Mouse (Mus musculus): ENCODE data around the gene Gm29427.
"Not testable (repeated sequence)": the region's sequence is repeated elsewhere in the genome, so short reads cannot be mapped to it uniquely, and the experiment has no call there.

The Gm29427 gene

GRCm38 (mm10) chr1:130663576-130663975, 52.0 kb downstream of the Gm29427 start:
- not testable (repeated sequence) for DNase-seq (ENCODE audit: low read depth, low spot score)

- no peak for DNase-seq (ENCODE audit: low read depth, low spot score)
These were observed 54.1 kb downstream of the Gm29427 start, which contains the start of gene C4bp for GRCm38 (mm10) chr1:130661454-130661853. Gene C4bp, minus strand, starts transcription at chr1:130661632.

DNA sequence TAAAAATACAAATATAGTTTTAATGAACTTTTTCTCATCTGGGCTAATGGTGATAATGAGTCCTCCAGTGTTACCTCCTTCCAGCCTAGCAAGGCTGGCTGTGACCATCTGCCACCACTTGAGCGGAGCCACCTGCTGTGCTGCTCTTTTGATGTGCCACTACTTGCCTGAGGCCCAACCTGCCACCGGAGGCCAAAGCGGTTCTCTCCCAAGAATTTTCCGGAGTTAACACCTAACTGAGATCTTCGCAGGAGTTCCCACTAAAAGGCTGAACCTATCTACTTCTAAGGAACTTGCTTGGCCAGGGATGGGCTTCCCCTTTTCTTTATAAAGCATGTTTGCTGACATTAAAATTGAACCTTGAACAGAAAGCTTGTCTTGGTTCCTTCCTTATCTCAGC, 56.0 kb downstream of the Gm29427 start:
- DNase-seq (ENCODE audit: low read depth, low spot score): not testable (repeated sequence)

- DNase-seq (ENCODE audit: low read depth, low spot score): no peak
These were observed 71.5 kb downstream of the Gm29427 start for GRCm38 (mm10) chr1:130644103-130644502.

- no peak for DNase-seq (ENCODE audit: low read depth, low spot score)
These were observed 74.6 kb downstream of the Gm29427 start for GRCm38 (mm10) chr1:130640967-130641366.

GRCm38 (mm10) chr1:130633761-130634410, 81.7 kb downstream of the Gm29427 start:
- DNase-seq (ENCODE audit: low read depth, low spot score): peak; percentile 69

DNA sequence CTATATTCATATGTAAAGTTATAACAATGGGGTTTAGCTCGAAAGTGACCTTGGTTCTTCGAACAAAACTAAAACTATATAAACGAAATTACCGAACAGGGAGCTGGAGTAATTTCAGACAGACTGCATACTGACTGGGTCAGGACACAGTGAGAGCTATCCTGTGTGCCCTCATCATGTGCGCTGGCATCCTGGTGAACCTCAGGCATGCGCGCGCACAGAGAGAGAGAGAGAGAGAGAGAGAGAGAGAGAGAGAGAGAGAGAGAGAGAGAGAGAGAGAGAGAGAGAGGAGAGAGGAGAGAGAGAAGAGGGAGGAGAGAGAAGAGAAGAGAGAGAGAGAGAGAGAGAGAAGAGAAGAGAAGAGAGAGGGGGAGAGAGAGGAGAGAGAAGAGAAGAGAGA, 82.3 kb downstream of the Gm29427 start:
- no peak for DNase-seq (ENCODE audit: low read depth, low spot score)

DNA sequence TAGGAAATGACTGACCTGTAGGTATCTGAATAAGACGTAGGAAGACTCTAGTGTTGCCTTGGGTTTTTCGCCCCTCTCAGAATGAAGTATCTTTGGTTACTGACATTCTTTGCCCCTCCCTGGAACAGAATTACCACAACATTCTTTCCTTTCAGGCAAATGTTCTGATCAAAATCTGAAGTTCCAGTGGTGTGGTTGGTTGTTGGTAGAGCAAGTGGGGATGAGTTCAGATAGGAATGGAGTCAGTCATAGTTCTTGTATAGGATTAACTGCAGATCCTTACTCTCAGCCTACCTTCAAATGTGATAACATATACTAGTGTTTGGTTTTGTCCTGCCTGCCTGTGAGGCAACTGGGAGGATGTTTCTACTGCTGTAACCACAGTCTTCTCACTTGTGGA, 86.1 kb downstream of the Gm29427 start, which contains the start of gene Zp3r:
Zp3r (minus strand) TSS at position 101 of the 400 bp plus-strand sequence.
- no peak for DNase-seq (ENCODE audit: low read depth, low spot score)
